Mouse (Mus musculus) c-Kit-positive CD71-positive TER-119-positive erythroid progenitor cells, embryonic 14.5 days (primary cell): ENCODE measurements around the gene Tomm6.

Experiments used
- DNase-seq: peaks from one replicate; pipeline ENCODE4 v3.0.0-alpha.2; 2013; ENCODE audit warnings: low spot score

Tomm6 gene

DNA sequence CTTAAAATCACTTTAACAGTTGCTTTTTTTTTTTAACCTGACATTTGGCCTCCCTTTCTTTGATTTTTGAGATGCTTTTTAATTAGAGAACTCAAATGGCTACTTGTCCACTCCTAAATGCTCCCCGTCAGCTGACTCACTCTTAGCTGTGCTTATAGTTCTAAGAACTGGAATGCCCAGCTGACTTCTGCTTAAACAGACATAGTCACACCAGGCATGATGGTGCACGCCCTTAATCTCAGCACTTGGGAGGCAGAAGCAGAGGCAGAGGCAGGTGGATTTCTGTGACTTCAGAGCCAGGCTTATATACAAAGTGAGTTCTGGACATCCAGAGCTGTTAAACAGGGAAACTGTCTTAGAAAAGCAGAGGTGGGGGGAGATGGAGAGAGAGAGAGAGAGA, 36.2 kb downstream of the Tomm6 start:
- no peak for DNase-seq

DNA sequence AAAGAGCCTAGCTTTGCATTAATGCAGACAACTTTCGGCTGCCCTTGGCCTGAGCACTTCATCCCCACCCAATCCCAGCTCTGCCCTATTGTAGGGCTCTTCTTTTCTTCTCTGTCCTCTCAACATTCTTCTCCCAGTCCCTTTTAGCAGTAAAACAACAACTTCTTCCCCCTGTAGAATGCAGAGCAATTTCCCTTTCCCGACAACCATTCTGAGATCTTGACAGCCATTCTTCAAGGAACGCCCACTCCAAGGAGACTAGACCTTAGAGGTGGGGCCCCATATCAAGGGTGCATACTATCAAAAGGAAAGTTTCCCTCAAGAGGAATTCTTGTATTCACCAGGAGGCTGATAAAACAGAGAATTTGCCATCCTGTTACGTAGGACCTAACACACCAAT, 39.2 kb downstream of the Tomm6 start:
- no peak for DNase-seq

DNA sequence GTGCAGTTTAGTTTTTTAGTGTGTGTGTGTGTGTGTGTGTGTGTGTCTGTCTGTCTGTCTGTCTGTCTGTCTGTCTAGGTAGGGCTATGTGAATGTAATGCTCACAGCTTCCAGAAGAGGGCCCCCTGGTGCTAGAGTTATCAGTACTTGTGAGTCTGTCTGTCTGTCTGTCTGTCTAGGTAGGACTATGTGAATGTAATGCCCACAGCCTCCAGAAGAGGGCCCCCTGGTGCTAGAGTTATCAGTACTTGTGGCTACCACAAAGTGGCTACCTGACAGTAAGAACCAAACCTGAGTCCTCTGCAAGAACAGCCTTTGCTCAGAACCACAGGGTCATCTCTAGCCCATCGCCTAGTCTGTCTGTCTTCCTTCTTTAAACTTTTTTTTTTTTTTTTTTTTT, 41.5 kb downstream of the Tomm6 start:
- DNase-seq = peak; percentile 82

DNA sequence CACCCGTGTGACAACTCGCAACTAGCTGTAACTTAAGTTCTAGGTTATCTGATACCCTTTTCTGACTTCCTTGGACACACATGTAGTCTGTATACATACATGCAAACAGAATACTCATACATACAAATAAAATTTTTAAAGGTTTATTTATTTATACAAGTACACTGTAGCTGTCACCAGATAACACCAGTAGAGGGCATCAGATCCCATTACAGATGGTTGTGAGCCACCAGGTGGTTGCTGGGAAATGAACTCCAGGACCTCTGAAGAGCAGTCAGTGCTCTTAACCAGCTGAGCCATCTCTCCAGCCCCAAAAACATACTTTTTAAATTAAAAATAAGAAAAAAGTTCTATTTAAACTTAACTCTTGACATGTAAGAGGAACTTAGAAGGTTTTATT, 45.2 kb downstream of the Tomm6 start:
- no peak for DNase-seq
